Mouse (Mus musculus) cortical plate, adult 2 months (tissue): Measurements from ENCODE around the gene Erich2.
A peak's percentile ranks its signal among the peaks of the same experiment; 100 is the strongest.

Source experiments
- CTCF ChIP-seq: fragments of 200-500 bp; IDR thresholded peaks from 2 replicates; pipeline ENCODE4 v1.5.1; 2011; ENCODE audit warnings: mild to moderate bottlenecking, control low read depth, low read length; ENCODE audit not compliant: insufficient read depth; ENCODE audit errors: extremely low read depth
- POLR2A ChIP-seq: fragments of 200-500 bp; IDR thresholded peaks from 2 replicates; pipeline ENCODE4 v1.6.1; 2011; ENCODE audit warnings: mild to moderate bottlenecking, low read length, control low read depth; ENCODE audit not compliant: insufficient read depth; ENCODE audit errors: extremely low read depth

GRCm38 (mm10) chr2:70558112-70558842, 49.7 kb downstream of the Erich2 start:
- TF ChIP-seq CTCF (peak; percentile 84), POLR2A (no peak)
